ENCODE assay signal across 8 mouse cellular contexts in the genomic region with DNA sequence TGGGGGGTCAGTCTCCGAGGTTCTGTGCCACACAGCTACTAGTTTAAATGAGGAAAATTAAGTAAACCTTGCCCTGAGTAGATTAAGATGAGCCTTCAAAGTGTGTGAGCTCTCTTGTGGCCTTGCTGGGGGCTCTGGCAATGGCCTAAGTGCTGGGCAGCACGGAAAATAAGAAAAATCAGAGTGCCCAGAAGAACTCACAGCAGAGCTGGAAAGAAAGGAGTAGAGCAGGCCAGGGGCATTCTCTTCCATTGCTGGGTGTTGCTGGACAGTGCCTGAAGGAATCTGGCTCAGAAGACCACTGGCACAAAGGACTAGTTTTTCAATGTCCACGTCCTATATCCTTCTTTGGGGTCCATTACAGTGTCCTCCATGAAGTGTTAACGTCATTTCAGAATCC. TPM values are rescaled to one million over a fixed set of nuclear protein-coding genes. Genes with fewer than 3 reads are reported as not detected.
A peak's percentile ranks its signal among the peaks of the same experiment; 100 is the strongest.
DNase-seq lines count a peak whose midpoint lies in the region; ATAC-seq and TF ChIP-seq lines count a peak whose summit lies in the region.

No protein-coding gene starts in this region.

- no peak for DNase-seq in lung, adult 18-20 months
- DNase-seq in left cerebral cortex, adult 9 months (ENCODE audit: low spot score in 2 of 2): no peak
- no peak for DNase-seq in frontal cortex, postnatal 14 days (ENCODE audit: low spot score in 2 of 2)
- no peak for DNase-seq in urinary bladder, postnatal 25 days (ENCODE audit: low spot score)

- H3K4me1 ChIP-seq in lung, embryonic 15.5 days: peaks cover 21% of the 10 kb centered on the region
- H3K4me1 ChIP-seq in forebrain, embryonic 13.5 days: peaks cover 33% of the 10 kb centered on the region
- H3K4me1 ChIP-seq in limb, embryonic 12.5 days (replicated peaks): peaks cover 22% of the 10 kb centered on the region
- H3K4me1 ChIP-seq in small intestine, adult 2 months (ENCODE audit: control insufficient read depth, insufficient read depth, insufficient read length, low read length): no peaks in the 10 kb centered on the region

- ATAC-seq in lung, embryonic 15.5 days (ENCODE audit: borderline replicate concordance, extremely low read depth, low FRiP score, low TSS enrichment): peak; percentile 37; the same call in 1 of the 2 replicates
- no peak for ATAC-seq in forebrain, embryonic 13.5 days
- ATAC-seq in limb, embryonic 12.5 days (ENCODE audit: insufficient number of reproducible peaks, insufficient read depth, low FRiP score, low TSS enrichment, low read depth): no peak

- 14% methylated on average over 4 of the region's 4 CpGs for WGBS in lung, embryonic 15.5 days
- 7% methylated on average over 4 of the region's 4 CpGs for WGBS in forebrain, embryonic 13.5 days
- 16% methylated on average over 4 of the region's 4 CpGs for WGBS in limb, embryonic 12.5 days
- 32% methylated on average over 4 of the region's 4 CpGs for WGBS in small intestine, adult 2 months

- peak overlapping the region; percentile 59 for H3K4me2 ChIP-seq in lung, embryonic 15.5 days
- H3K4me2 ChIP-seq in forebrain, embryonic 13.5 days: peak overlapping the region; percentile 67
- peak overlapping the region; percentile 58 for H3K4me2 ChIP-seq in limb, embryonic 12.5 days

- H3K27me3 ChIP-seq in lung, embryonic 15.5 days: no peaks in the 10 kb centered on the region
- H3K27me3 ChIP-seq in forebrain, embryonic 13.5 days: no peaks in the 10 kb centered on the region
- no peaks in the 10 kb centered on the region for H3K27me3 ChIP-seq in limb, embryonic 12.5 days
- H3K27me3 ChIP-seq in small intestine, adult 2 months (ENCODE audit: control insufficient read depth, insufficient read depth, low read length): no peaks in the 10 kb centered on the region

- H3K4me3 ChIP-seq in lung, embryonic 15.5 days: peak overlapping the region; percentile 34
- H3K4me3 ChIP-seq in forebrain, embryonic 13.5 days: peak overlapping the region; percentile 44
- H3K4me3 ChIP-seq in limb, embryonic 12.5 days (replicated peaks): peak overlapping the region; percentile 37
- H3K4me3 ChIP-seq in small intestine, adult 2 months (ENCODE audit: low read depth, low read length): peak overlapping the region; percentile 34

- peak overlapping the region; percentile 36 for H3K9ac ChIP-seq in lung, embryonic 15.5 days
- peak overlapping the region; percentile 68 for H3K9ac ChIP-seq in forebrain, embryonic 13.5 days
- H3K9ac ChIP-seq in limb, embryonic 12.5 days (replicated peaks): peak overlapping the region; percentile 52

- no peak for TF ChIP-seq POLR2A in small intestine, adult 2 months (IDR thresholded peaks at IDR 0.05; ENCODE audit: low read depth, low read length)

- H3K27ac ChIP-seq in lung, embryonic 15.5 days: peak overlapping the region; percentile 91
- H3K27ac ChIP-seq in forebrain, embryonic 13.5 days: peak overlapping the region; percentile 84
- peak overlapping the region; percentile 96 for H3K27ac ChIP-seq in limb, embryonic 12.5 days
- peak overlapping the region; percentile 56 for H3K27ac ChIP-seq in small intestine, adult 2 months (ENCODE audit: insufficient read depth, low read depth, low read length)

- H3K9me3 ChIP-seq in lung, embryonic 15.5 days: no peaks in the 10 kb centered on the region
- no peaks in the 10 kb centered on the region for H3K9me3 ChIP-seq in forebrain, embryonic 13.5 days (replicated peaks)
- no peaks in the 10 kb centered on the region for H3K9me3 ChIP-seq in limb, embryonic 12.5 days

- H3K36me3 ChIP-seq in lung, embryonic 15.5 days: no peaks in the 10 kb centered on the region
- no peaks in the 10 kb centered on the region for H3K36me3 ChIP-seq in forebrain, embryonic 13.5 days (ENCODE audit: poor library complexity, severe bottlenecking)
- H3K36me3 ChIP-seq in limb, embryonic 12.5 days: no peaks in the 10 kb centered on the region
- no peaks in the 10 kb centered on the region for H3K36me3 ChIP-seq in small intestine, adult 2 months (ENCODE audit: control insufficient read depth, insufficient read depth, low read length)

- TF ChIP-seq CTCF in small intestine, adult 2 months (IDR thresholded peaks at IDR 0.05; ENCODE audit: extremely low read depth, insufficient read length, insufficient replicate concordance, low read depth, low read length): no peak

RNA-seq across cellular contexts. Expression of gene Id4, which starts 32.9 kb away (rescaled TPM):
- 8.3 and 9.2 TPM in 2 replicates for polyA plus RNA-seq in lung, embryonic 15.5 days (2015; fragmentation: Nextera tagmentation; extraction: Ambion mirVana)
- 83.4 and 133 TPM in 2 replicates for polyA plus RNA-seq in forebrain, embryonic 13.5 days (2015; fragmentation: Nextera tagmentation; extraction: Ambion mirVana)
- polyA plus RNA-seq in limb, embryonic 12.5 days (2016; fragmentation: Nextera tagmentation; extraction: Ambion mirVana): 8.4 and 9.8 TPM in 2 replicates
- 6.9 and 12.0 TPM in 2 replicates for polyA plus RNA-seq in small intestine, adult 2 months (2012; rRNA removed)
